Mouse (Mus musculus): ENCODE results near the gene Crct1.

DNA sequence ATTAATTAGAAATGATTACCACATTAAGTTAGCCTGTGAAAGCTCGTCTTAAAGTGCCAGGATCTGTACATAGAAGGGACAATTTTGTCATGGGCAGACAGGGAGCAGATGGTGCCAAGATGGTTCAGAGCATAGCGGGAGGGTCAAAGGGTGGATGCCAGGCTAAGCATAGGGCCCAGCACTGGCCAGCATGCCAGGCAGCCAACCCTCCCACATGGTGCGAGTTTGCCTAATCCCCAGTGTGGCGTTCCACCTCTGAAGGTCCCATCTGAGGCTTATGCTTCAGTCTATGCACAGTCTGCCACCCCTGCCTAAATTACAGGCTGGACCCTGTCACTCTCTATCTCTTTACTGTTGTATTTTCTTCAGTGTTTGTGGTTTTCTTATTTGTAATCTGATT, 12.6 kb downstream of the Crct1 start:
- TF ChIP-seq CTCF (IDR thresholded peaks at IDR 0.05; ENCODE audit: borderline replicate concordance, extremely low read depth, insufficient read depth, insufficient read length) (no peak), POLR2A (IDR thresholded peaks at IDR 0.05; ENCODE audit: borderline replicate concordance, extremely low read depth, insufficient read depth, insufficient read length, poor library complexity, severe bottlenecking) (no peak)

Data from brain, embryonic 14.5 days (tissue).